Mouse (Mus musculus) stomach, postnatal 0 days (tissue): ENCODE measurements around the gene Idi2.

ENCODE experiments used
- CTCF ChIP-seq: IDR thresholded peaks from 2 replicates; pipeline ENCODE4 v1.5.1; 2016; ENCODE audit warnings: antibody characterized with exemption, low read depth, mild to moderate bottlenecking, moderate library complexity
- EP300 ChIP-seq: optimal IDR thresholded peaks from 2 replicates; pipeline ENCODE3; 2016; ENCODE audit warnings: antibody characterized with exemption

DNA sequence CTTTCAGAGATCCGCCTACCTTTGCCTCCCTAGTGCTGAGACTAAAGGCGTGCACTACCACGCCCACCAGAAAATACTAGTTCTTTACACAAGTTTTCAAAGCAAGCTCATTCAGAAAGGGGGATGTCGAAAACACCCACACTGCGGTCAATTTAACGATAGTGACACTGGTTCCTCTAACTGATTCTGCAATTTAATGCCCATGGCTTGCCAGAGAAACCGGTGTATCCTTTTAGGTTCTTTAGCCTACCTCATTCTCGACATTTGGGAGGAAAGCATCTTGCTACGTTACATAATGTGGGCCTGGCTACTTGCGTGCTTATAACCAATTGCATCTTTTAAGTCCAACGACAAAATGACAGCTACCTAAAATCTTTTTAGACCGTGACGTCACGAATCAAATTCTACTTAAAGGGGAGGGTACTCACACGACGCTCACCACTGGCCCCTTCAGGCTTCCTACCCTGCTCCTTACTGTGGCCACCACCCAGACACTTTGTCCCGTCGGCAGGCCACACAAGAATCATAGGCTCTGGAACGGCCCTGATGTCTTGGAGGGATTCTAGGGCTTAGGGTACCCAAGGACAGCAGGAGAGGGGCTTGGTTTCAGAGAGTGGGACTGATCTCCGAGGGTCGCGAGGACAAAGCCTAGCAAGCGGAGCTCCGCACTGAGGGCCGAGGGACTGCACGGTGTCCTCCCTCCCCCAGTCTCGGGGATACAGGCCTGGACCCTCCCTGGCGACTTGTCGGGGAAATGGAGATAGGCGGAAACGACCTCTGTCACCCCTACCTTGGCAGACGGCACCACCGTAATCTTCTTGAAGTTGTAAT is 42.7 kb downstream of the Idi2 start:
- no peak for TF ChIP-seq CTCF
- TF ChIP-seq EP300 = no peak
